Mouse (Mus musculus): ENCODE results near the gene Eif4g2. TPM values are rescaled to one million over a fixed set of nuclear protein-coding genes. Genes with fewer than 3 reads are reported as not detected.

Gene Eif4g2
- polyA plus RNA-seq, 1 experiment from 2014 or later = 1,716 TPM

DNA sequence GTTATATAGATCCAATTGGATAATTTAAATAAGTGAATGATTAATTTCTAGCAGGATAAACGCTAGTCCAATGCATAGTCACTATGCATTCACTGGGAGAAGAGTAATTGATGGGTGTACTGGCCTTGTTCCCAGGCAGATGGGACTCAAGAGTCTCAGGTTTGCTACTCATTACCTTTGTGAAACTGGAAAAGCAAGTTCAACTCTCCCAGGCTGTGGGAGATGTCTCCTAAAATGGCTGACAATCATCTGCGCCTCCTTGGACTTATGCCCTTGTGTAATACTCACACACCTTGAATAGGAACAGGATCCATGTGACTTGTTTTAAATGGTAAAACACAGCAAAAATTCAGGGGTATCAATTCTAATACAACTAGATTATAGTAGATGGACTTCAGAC lies 26.3 kb upstream of the Eif4g2 start:
- Histone ChIP-seq H3K4me2 (replicated peaks; ENCODE audit: low read depth, low read length) (no peak overlapping the region), H3K9me3 (ENCODE audit: control insufficient read depth, low read length) (no peaks in the 10 kb centered on the region), H3K4me3 (ENCODE audit: low read depth, low read length) (no peak overlapping the region), H3K36me3 (ENCODE audit: control insufficient read depth, insufficient read depth, low read length) (no peaks in the 10 kb centered on the region), H3K27me3 (ENCODE audit: control insufficient read depth, insufficient read depth, low read length) (no peaks in the 10 kb centered on the region), H3K27ac (ENCODE audit: low read depth, low read length) (no peak overlapping the region), H3K9ac (ENCODE audit: low read depth, low read length) (no peak overlapping the region), H3K4me1 (replicated peaks; ENCODE audit: control insufficient read depth, insufficient read depth, low read length) (no peaks in the 10 kb centered on the region)
- 96% methylated on average over 2 of the region's 2 CpGs for WGBS
- DNase-seq (ENCODE audit: low spot score) (no peak), ATAC-seq (ENCODE audit: low FRiP score) (no peak)

- H3K27ac ChIP-seq (ENCODE audit: low read depth, low read length) = no peak overlapping the region
- H3K9ac ChIP-seq (ENCODE audit: low read depth, low read length) = no peak overlapping the region
- H3K9me3 ChIP-seq (ENCODE audit: control insufficient read depth, low read length) = no peaks in the 10 kb centered on the region
- no peaks in the 10 kb centered on the region for H3K27me3 ChIP-seq (ENCODE audit: control insufficient read depth, insufficient read depth, low read length)
- H3K4me1 ChIP-seq (replicated peaks; ENCODE audit: control insufficient read depth, insufficient read depth, low read length) = no peaks in the 10 kb centered on the region
- DNase-seq (ENCODE audit: low spot score) = no peak
- H3K4me3 ChIP-seq (ENCODE audit: low read depth, low read length) = no peak overlapping the region
- no peaks in the 10 kb centered on the region for H3K36me3 ChIP-seq (ENCODE audit: control insufficient read depth, insufficient read depth, low read length)
- no peak for ATAC-seq (ENCODE audit: low FRiP score)
- 86% methylated on average over 1 of the region's 1 CpGs for WGBS
- no peak overlapping the region for H3K4me2 ChIP-seq (replicated peaks; ENCODE audit: low read depth, low read length)
These were observed 15.4 kb upstream of the Eif4g2 start for GRCm38 (mm10) chr7:111098196-111098595.

- Histone ChIP-seq H3K4me1 (replicated peaks; ENCODE audit: control insufficient read depth, insufficient read depth, low read length) (no peaks in the 10 kb centered on the region), H3K4me2 (replicated peaks; ENCODE audit: low read depth, low read length) (no peak overlapping the region), H3K9me3 (ENCODE audit: control insufficient read depth, low read length) (no peaks in the 10 kb centered on the region), H3K27me3 (ENCODE audit: control insufficient read depth, insufficient read depth, low read length) (no peaks in the 10 kb centered on the region), H3K9ac (ENCODE audit: low read depth, low read length) (no peak overlapping the region), H3K27ac (ENCODE audit: low read depth, low read length) (no peak overlapping the region), H3K36me3 (ENCODE audit: control insufficient read depth, insufficient read depth, low read length) (no peaks in the 10 kb centered on the region), H3K4me3 (ENCODE audit: low read depth, low read length) (no peak overlapping the region)
- no peak for DNase-seq (ENCODE audit: low spot score)
- ATAC-seq (ENCODE audit: low FRiP score) = no peak
- WGBS = 82% methylated on average over 2 of the region's 2 CpGs
These were observed 12.3 kb upstream of the Eif4g2 start for GRCm38 (mm10) chr7:111095169-111095568.

- Histone ChIP-seq H3K27me3 (ENCODE audit: control insufficient read depth, insufficient read depth, low read length) (no peaks in the 10 kb centered on the region), H3K4me3 (ENCODE audit: low read depth, low read length) (no peak overlapping the region), H3K36me3 (ENCODE audit: control insufficient read depth, insufficient read depth, low read length) (peaks cover 8% of the 10 kb centered on the region), H3K9ac (ENCODE audit: low read depth, low read length) (no peak overlapping the region), H3K9me3 (ENCODE audit: control insufficient read depth, low read length) (no peaks in the 10 kb centered on the region), H3K4me1 (replicated peaks; ENCODE audit: control insufficient read depth, insufficient read depth, low read length) (peaks cover 2% of the 10 kb centered on the region; the same call in 1 of the 2 replicates), H3K27ac (ENCODE audit: low read depth, low read length) (no peak overlapping the region), H3K4me2 (replicated peaks; ENCODE audit: low read depth, low read length) (no peak overlapping the region)
- DNase-seq (ENCODE audit: low spot score) = no peak
- no peak for ATAC-seq (ENCODE audit: low FRiP score)
These were observed 2.3 kb upstream of the Eif4g2 start for GRCm38 (mm10) chr7:111085153-111085552.

DNA sequence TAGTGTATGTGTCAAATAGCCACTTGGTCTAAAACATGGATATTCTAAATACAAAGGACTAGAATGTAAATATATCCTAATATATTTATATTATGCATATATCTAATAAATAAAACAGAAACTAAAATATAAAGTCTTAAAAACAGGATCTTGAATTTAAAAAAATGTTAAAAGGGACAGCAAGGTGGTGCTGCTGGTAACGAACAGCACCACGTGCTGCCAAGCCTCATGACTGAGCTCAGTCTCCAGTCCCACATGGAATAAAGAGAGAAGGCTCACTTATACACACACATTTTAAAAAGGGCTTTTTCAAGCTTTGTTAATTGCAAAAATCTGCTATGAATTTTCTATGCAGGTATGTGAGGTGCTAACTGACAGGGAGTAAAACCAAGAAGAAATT lies 1.6 kb upstream of the Eif4g2 start:
- Histone ChIP-seq H3K36me3 (ENCODE audit: control insufficient read depth, insufficient read depth, low read length) (peaks cover 14% of the 10 kb centered on the region), H3K4me3 (ENCODE audit: low read depth, low read length) (no peak overlapping the region), H3K9ac (ENCODE audit: low read depth, low read length) (no peak overlapping the region), H3K27ac (ENCODE audit: low read depth, low read length) (no peak overlapping the region), H3K27me3 (ENCODE audit: control insufficient read depth, insufficient read depth, low read length) (no peaks in the 10 kb centered on the region), H3K9me3 (ENCODE audit: control insufficient read depth, low read length) (no peaks in the 10 kb centered on the region), H3K4me1 (replicated peaks; ENCODE audit: control insufficient read depth, insufficient read depth, low read length) (peaks cover 5% of the 10 kb centered on the region; the same call in 1 of the 2 replicates), H3K4me2 (replicated peaks; ENCODE audit: low read depth, low read length) (no peak overlapping the region)
- 91% methylated on average over 2 of the region's 2 CpGs for WGBS
- no peak for ATAC-seq (ENCODE audit: low FRiP score)
- no peak for DNase-seq (ENCODE audit: low spot score)

GRCm38 (mm10) chr7:111083733-111084120 lies 897 bp upstream of the Eif4g2 start:
- ATAC-seq (ENCODE audit: low FRiP score) (no peak), DNase-seq (ENCODE audit: low spot score) (no peak)
- Histone ChIP-seq H3K27me3 (ENCODE audit: control insufficient read depth, insufficient read depth, low read length) (no peaks in the 10 kb centered on the region), H3K36me3 (ENCODE audit: control insufficient read depth, insufficient read depth, low read length) (peaks cover 19% of the 10 kb centered on the region), H3K9me3 (ENCODE audit: control insufficient read depth, low read length) (no peaks in the 10 kb centered on the region), H3K4me3 (ENCODE audit: low read depth, low read length) (peak overlapping the region; percentile 86), H3K27ac (ENCODE audit: low read depth, low read length) (peak overlapping the region; percentile 100), H3K4me1 (replicated peaks; ENCODE audit: control insufficient read depth, insufficient read depth, low read length) (peaks cover 5% of the 10 kb centered on the region; the same call in 1 of the 2 replicates), H3K9ac (ENCODE audit: low read depth, low read length) (peak overlapping the region; percentile 100), H3K4me2 (replicated peaks; ENCODE audit: low read depth, low read length) (peak overlapping the region; percentile 61)
- WGBS = 11% methylated on average over 4 of the region's 4 CpGs

- WGBS = under 1% methylated on average over 68 of the region's 83 CpGs
These were observed 598 bp downstream of the Eif4g2 start for GRCm38 (mm10) chr7:111082043-111082821.

DNA sequence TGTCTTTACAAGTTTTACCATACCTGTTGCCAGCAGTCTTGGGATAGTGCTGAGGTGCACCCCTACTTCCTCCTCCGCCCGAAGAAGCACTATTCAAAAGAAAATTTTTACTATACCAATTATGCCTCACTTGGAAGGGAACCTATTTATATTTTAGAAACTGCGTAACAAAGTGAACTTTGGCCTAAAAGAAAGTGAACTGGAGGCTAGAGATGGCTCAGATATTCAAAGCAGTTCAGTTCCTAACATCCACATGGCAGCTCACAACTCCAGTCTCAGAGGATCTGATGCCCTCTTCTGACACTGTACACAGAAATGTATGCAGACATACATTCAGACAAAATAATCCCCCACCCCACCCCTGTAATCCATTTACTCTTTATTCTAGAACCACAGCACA lies 2.0 kb downstream of the Eif4g2 start:
- 93% methylated on average over 3 of the region's 3 CpGs for WGBS
- Histone ChIP-seq H3K4me2 (replicated peaks; ENCODE audit: low read depth, low read length) (peak overlapping the region; percentile 78), H3K9me3 (ENCODE audit: control insufficient read depth, low read length) (no peaks in the 10 kb centered on the region), H3K27ac (ENCODE audit: low read depth, low read length) (no peak overlapping the region), H3K9ac (ENCODE audit: low read depth, low read length) (peak overlapping the region; percentile 100), H3K4me1 (replicated peaks; ENCODE audit: control insufficient read depth, insufficient read depth, low read length) (peaks cover 5% of the 10 kb centered on the region; the same call in 1 of the 2 replicates), H3K4me3 (ENCODE audit: low read depth, low read length) (peak overlapping the region; percentile 86), H3K27me3 (ENCODE audit: control insufficient read depth, insufficient read depth, low read length) (no peaks in the 10 kb centered on the region), H3K36me3 (ENCODE audit: control insufficient read depth, insufficient read depth, low read length) (peaks cover 40% of the 10 kb centered on the region)
- ATAC-seq (ENCODE audit: low FRiP score) (no peak), DNase-seq (ENCODE audit: low spot score) (no peak)

More at GRCm38 (mm10) chr7:111082043-111082821, 598 bp downstream of the Eif4g2 start:
- Histone ChIP-seq H3K27ac (ENCODE audit: low read depth, low read length) (peak overlapping the region; percentile 100), H3K36me3 (ENCODE audit: control insufficient read depth, insufficient read depth, low read length) (peaks cover 29% of the 10 kb centered on the region), H3K4me1 (replicated peaks; ENCODE audit: control insufficient read depth, insufficient read depth, low read length) (peaks cover 5% of the 10 kb centered on the region; the same call in 1 of the 2 replicates), H3K9me3 (ENCODE audit: control insufficient read depth, low read length) (no peaks in the 10 kb centered on the region), H3K4me3 (ENCODE audit: low read depth, low read length) (peak overlapping the region; percentile 86), H3K9ac (ENCODE audit: low read depth, low read length) (peak overlapping the region; percentile 100), H3K27me3 (ENCODE audit: control insufficient read depth, insufficient read depth, low read length) (no peaks in the 10 kb centered on the region), H3K4me2 (replicated peaks; ENCODE audit: low read depth, low read length) (peak overlapping the region; percentile 78)
- DNase-seq (ENCODE audit: low spot score) (peak; percentile 88), ATAC-seq (ENCODE audit: low FRiP score) (peak; percentile 84)

GRCm38 (mm10) chr7:111080026-111080425 lies 2.8 kb downstream of the Eif4g2 start:
- no peak for DNase-seq (ENCODE audit: low spot score)
- H3K27ac ChIP-seq (ENCODE audit: low read depth, low read length) = no peak overlapping the region
- 97% methylated on average over 8 of the region's 8 CpGs for WGBS
- H3K4me3 ChIP-seq (ENCODE audit: low read depth, low read length) = no peak overlapping the region
- ATAC-seq (ENCODE audit: low FRiP score) = no peak
- peaks cover 5% of the 10 kb centered on the region; the same call in 1 of the 2 replicates for H3K4me1 ChIP-seq (replicated peaks; ENCODE audit: control insufficient read depth, insufficient read depth, low read length)
- H3K9ac ChIP-seq (ENCODE audit: low read depth, low read length) = no peak overlapping the region
- H3K36me3 ChIP-seq (ENCODE audit: control insufficient read depth, insufficient read depth, low read length) = peaks cover 43% of the 10 kb centered on the region
- no peaks in the 10 kb centered on the region for H3K9me3 ChIP-seq (ENCODE audit: control insufficient read depth, low read length)
- no peak overlapping the region; the same call in 1 of the 2 replicates for H3K4me2 ChIP-seq (replicated peaks; ENCODE audit: low read depth, low read length)
- no peaks in the 10 kb centered on the region for H3K27me3 ChIP-seq (ENCODE audit: control insufficient read depth, insufficient read depth, low read length)

Measured in hindbrain, embryonic 11.5 days (tissue).